Mouse (Mus musculus) heart, embryonic 16.5 days (tissue): Measurements from ENCODE around the gene Map3k11. TPM values are rescaled to one million over a fixed set of nuclear protein-coding genes. Genes with fewer than 3 reads are reported as not detected.

ENCODE experiments used
- ATAC-seq: fragments of 200-750 bp; cut with Nextera tagmentation; replicated peaks from 2 replicates; pipeline ENCODE4 v1.8.0; 2017; ENCODE audit warnings: moderate number of reproducible peaks; ENCODE audit not compliant: insufficient read depth, low FRiP score; ENCODE audit errors: extremely low read depth
- H3K27ac ChIP-seq: fragments of 300-500 bp; sonication (generic); 2 replicates; pipeline ENCODE4 v1.5.1; 2014; ENCODE audit warnings: mild to moderate bottlenecking, low read length, control low read depth, moderate library complexity
- H3K27me3 ChIP-seq: fragments of 300-500 bp; sonication (generic); 2 replicates; pipeline ENCODE4 v1.6.1; 2014; ENCODE audit warnings: low read length, mixed read lengths; ENCODE audit not compliant: control insufficient read depth, insufficient read depth
- H3K36me3 ChIP-seq: fragments of 300-500 bp; sonication (generic); 2 replicates; pipeline ENCODE4 v1.6.1; 2014; ENCODE audit not compliant: control insufficient read depth, insufficient read depth
- H3K4me1 ChIP-seq: fragments of 300-500 bp; sonication (generic); 2 replicates; pipeline ENCODE4 v1.6.1; 2014; ENCODE audit warnings: low read length, mixed read lengths; ENCODE audit not compliant: control insufficient read depth, insufficient read depth
- H3K4me2 ChIP-seq: fragments of 300-500 bp; sonication (generic); 2 replicates; pipeline ENCODE4 v1.6.1; 2014; ENCODE audit warnings: low read depth, mild to moderate bottlenecking, control low read depth, low read length
- H3K4me3 ChIP-seq: fragments of 300-500 bp; sonication (generic); 2 replicates; pipeline ENCODE4 v1.5.1; 2014; ENCODE audit warnings: mild to moderate bottlenecking, control low read depth, low read length
- H3K9ac ChIP-seq: fragments of 300-500 bp; sonication (generic); 2 replicates; pipeline ENCODE4 v1.6.1; 2014; ENCODE audit warnings: low read length, control low read depth
- H3K9me3 ChIP-seq: fragments of 300-500 bp; sonication (generic); replicated peaks from 2 replicates; pipeline ENCODE4 v1.6.1; 2016; ENCODE audit warnings: low read length; ENCODE audit not compliant: control insufficient read depth
- WGBS: fragments of 180-500 bp; shearing (Covaris S2); extraction: QIAGEN DNeasy Blood & Tissue Kit; methylation state at CpG from one replicate; pipeline ENCODE4 v1.1.7; 2014; 5-methylcytosine and 5-hydroxymethylcytosine counted together
- polyA plus RNA-seq: library from polyadenylated mRNA; unstranded; fragments of >200 nt; fragmentation: Nextera tagmentation; extraction: Ambion mirVana; gene quantifications from 2 replicates; pipeline ENCODE4 v1.2.1, GENCODE M21; 2015

Gene Map3k11
- polyA plus RNA-seq, 1 experiment from 2014 or later: 24.4 TPM

DNA sequence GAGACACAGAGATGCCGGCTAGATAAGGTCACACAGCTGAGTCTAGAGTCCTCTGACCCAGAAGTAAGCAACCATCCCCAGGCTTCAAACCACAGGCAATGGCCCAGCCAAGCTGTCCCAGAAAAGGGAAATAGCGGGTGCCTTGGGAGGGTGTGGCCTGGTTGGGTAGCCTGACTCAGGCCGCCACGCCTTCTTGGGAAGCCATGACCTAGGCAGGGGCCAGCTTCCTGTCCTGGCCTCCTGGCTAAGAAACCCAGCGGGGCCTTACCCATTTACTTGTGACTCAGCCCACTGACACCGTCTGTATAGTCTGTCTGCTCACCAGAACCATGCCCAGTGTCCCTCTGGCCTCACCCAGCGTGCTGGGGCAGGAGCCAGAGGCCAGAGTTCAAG lies 36.0 kb downstream of the Map3k11 start:
- Histone ChIP-seq H3K4me1 (peaks cover 35% of the 10 kb centered on the region), H3K27me3 (no peaks in the 10 kb centered on the region), H3K9ac (peak overlapping the region; percentile 93), H3K9me3 (no peaks in the 10 kb centered on the region), H3K4me2 (peak overlapping the region; percentile 97), H3K27ac (peak overlapping the region; percentile 96), H3K4me3 (peak overlapping the region; percentile 84), H3K36me3 (peaks cover 33% of the 10 kb centered on the region)
- 25% methylated on average over 7 of the region's 7 CpGs for WGBS
- ATAC-seq: peak; percentile 23

DNA sequence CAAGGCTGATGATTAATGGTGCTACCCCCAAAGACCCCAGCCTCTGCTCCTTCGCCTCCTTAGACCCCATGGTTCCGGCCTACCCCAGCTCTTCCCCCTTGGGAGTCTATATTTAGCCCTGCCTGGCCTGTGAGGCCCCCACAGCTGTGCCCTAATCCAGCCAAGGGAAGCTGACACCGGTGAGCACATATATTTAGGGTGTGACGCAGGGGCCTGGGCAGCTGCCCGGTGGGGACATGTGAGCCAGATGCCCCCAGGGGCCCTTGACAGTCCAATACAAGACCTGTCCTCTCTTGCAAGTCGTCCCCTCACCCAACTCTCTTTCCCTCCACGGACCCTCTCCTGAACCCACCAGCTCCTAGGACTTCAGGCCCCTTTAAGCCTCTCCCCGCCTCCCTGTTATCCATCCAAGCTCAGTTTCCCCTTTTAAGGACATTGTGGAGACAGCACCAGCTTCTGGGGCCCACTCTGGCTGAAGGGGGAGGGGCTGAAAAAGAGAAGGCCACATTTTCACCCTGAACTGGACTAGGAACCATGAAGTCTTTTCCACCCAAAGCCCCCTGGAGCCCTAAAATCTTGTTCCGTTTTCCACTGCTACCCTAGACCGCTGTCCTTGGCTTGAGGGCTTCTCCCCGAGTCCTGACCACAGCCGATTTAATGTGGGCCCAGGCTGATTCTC lies 36.6 kb downstream of the Map3k11 start:
- Histone ChIP-seq H3K27ac (peak overlapping the region; percentile 96), H3K9me3 (no peaks in the 10 kb centered on the region), H3K9ac (peak overlapping the region; percentile 93), H3K27me3 (no peaks in the 10 kb centered on the region), H3K4me3 (peak overlapping the region; percentile 84), H3K4me2 (peak overlapping the region; percentile 97), H3K4me1 (peaks cover 39% of the 10 kb centered on the region), H3K36me3 (peaks cover 27% of the 10 kb centered on the region)
- ATAC-seq: peak; percentile 86
- 20% methylated on average over 12 of the region's 12 CpGs for WGBS

DNA sequence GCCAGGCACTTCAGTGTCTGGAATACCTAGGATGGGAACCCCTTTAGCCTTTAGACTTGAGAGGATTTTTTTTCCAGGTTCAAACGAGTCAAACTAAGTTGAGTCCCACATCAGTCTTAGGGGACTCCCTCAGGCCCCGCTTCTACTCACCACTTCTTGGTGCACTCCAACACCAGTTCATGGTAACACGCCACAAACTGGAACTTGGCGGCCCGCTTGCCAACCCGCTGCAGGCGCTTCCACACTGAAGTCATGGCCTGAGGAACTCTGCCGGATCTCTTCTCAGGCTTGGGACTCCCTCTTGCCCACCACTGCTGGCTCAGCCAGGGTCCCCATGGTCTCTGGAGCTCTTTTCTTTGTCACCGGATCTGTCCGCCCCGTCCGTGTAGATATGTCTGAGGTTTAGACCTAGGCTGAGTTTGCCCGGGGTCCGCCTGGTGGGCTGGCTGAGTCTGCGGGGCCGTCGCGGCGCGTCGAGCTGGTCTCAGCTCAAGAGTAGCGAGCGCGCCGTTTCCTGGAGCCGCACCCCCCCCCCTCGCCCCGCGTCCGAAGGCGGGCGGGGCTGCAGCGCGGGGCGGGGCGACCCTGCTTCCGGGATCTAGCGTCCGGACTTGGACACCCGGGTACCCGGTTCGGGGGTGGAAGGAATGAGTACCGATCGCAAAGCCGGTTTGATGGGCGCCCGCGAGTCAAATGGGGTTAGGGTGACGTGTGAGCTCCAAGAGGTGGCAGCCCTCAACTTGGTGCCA lies 37.4 kb downstream of the Map3k11 start, which contains the start of gene Ehbp1l1:
Gene Ehbp1l1, minus strand, starts transcription at position 551 of the 749 bp plus-strand sequence.
- H3K4me1 ChIP-seq: peaks cover 43% of the 10 kb centered on the region
- ATAC-seq: peak; percentile 15; the same call in 1 of the 2 replicates

DNA sequence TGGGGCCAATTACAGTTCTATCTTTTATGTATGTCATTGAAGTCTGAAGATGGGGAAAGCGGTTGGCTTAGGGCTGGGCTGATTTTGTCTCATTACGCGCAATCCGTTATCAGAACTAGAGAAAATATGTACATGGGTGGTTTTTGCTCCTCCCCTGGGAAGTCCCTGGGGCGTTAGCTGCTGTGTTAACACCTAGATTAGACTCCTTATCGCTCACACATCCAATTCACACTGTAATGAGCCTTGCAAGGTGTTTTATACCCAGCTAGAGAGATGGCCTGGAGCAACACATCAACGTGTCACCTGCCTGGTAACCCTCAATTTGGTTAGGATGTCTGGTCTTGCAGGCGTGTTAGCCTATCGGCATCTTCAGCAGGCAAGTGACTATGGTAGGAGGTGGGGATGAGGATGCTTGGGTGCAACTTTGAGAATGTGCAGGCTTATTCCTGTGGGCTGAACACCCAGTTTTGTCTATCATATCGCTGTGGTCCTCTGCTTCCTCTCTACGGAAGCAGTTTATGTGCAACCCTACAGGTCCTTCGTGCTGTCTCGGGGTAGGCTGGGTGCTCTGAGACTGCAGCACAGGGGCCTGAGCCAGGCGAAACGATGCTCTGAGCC lies 38.5 kb downstream of the Map3k11 start:
- Histone ChIP-seq H3K9me3 (no peaks in the 10 kb centered on the region), H3K4me1 (peaks cover 46% of the 10 kb centered on the region), H3K27me3 (no peaks in the 10 kb centered on the region), H3K27ac (peak overlapping the region; percentile 92), H3K4me3 (peak overlapping the region; percentile 93), H3K9ac (peak overlapping the region; percentile 51), H3K4me2 (peak overlapping the region; percentile 97), H3K36me3 (peaks cover 12% of the 10 kb centered on the region)
- ATAC-seq: no peak
- 59% methylated on average over 15 of the region's 15 CpGs for WGBS

More for the DNA sequence above, 37.4 kb downstream of the Map3k11 start, which contains the start of gene Ehbp1l1:
- Histone ChIP-seq H3K9ac (peak within 1 kb of the TSS; percentile 93), H3K9me3 (no peaks in the 10 kb centered on the region), H3K36me3 (peaks cover 22% of the 10 kb centered on the region), H3K27me3 (no peaks in the 10 kb centered on the region), H3K4me2 (peak within 1 kb of the TSS; percentile 97), H3K27ac (peak within 1 kb of the TSS; percentile 96), H3K4me3 (peak within 1 kb of the TSS; percentile 93)
- WGBS: 2% methylated on average over 47 of the region's 49 CpGs

DNA sequence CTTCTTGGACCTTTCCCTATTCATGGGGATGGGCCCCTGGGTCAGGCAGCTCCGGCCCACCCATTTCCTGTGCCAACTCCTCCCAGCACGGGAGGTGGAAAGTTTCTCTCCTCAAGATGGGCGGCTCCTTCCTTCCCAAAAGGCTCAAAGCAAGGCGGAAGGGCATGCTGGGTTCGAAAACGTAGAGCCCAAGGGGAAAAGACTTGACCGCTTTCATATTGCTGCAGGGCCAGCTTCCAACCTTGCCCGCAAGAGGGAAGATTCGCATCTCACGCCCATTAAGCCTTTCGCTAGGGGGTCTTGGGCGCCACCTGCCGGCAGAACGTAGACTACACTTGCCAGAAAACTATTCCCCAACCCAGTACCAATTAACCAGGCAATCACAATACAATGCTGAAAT lies 39.2 kb downstream of the Map3k11 start:
- peak overlapping the region; percentile 98 for H3K9ac ChIP-seq
- no peaks in the 10 kb centered on the region for H3K27me3 ChIP-seq
- H3K4me2 ChIP-seq: peak overlapping the region; percentile 97
- H3K9me3 ChIP-seq: no peaks in the 10 kb centered on the region
- peaks cover 46% of the 10 kb centered on the region for H3K4me1 ChIP-seq
- ATAC-seq: no peak
- peak overlapping the region; percentile 93 for H3K4me3 ChIP-seq
- peaks cover 8% of the 10 kb centered on the region for H3K36me3 ChIP-seq
- peak overlapping the region; percentile 92 for H3K27ac ChIP-seq
- WGBS: 3% methylated on average over 14 of the region's 14 CpGs

DNA sequence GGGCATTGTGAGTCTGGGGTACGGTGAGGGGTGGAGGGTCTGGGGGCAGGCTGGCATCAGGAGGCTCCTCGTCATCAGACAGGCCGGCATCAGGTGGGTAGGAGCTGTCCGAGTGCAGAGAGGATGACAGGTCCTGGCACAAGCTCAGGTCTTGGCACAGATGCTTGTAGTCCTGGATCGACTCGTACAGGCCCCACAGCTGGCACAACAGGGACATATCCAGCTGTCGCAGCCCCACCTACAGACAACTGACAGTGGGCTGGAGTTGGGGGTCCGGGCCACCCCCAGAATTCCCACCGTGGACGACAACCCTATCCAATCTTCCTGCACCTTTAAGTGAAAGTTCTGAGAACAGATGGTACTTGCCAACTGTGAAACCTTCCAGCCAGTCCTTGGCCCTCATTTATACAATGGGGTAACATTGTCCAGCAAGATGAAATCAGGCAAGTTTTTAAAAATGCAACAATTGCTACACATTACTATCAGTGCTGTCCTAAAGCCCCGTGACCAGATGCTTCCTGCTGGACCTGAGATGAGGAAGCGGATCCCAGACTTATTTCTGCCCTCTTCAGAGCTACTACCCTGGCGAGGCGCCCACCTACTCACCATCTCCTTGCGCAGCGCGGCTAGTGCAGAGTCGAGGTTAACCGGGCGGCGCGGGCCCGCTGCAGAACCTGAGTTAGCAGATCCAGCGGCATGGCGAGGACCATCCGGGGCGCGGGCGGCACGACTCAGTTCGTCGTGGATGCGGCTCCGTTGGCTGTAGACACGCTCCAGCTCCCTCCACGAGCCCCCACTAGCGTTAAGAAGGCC lies 40.3 kb downstream of the Map3k11 start:
- H3K27ac ChIP-seq: peak overlapping the region; percentile 92
- peaks cover 3% of the 10 kb centered on the region; the same call in 1 of the 2 replicates for H3K36me3 ChIP-seq
- 5% methylated on average over 37 of the region's 37 CpGs for WGBS
- H3K4me1 ChIP-seq: peaks cover 41% of the 10 kb centered on the region
- H3K4me2 ChIP-seq: peak overlapping the region; percentile 97
- H3K9ac ChIP-seq: peak overlapping the region; percentile 98
- no peak; the same call in 1 of the 2 replicates for ATAC-seq
- H3K9me3 ChIP-seq: no peaks in the 10 kb centered on the region
- no peaks in the 10 kb centered on the region for H3K27me3 ChIP-seq
- peak overlapping the region; percentile 93 for H3K4me3 ChIP-seq

DNA sequence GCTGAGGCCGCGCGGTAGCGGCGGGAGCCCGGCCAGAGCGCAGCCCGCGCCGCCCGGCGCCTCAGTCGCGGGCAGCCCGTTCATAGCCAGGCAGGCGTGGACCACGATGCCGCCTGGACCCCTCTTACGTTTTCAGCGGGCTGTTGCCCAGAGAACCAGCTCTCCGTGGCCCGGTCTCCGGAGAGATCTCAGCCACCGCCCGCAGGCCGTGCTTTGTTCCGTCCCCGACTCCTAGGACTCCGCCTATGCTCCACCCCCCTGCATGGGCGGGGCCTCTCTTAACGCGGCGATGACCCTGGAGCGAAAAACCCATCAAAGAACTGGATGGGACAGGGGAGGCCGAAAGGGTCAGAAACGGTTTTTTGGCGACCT lies 40.9 kb downstream of the Map3k11 start, which contains the start of gene Fam89b:
Gene Fam89b, minus strand, starts transcription at position 210 of the 372 bp plus-strand sequence.
- under 1% methylated on average over 37 of the region's 37 CpGs for WGBS
- H3K4me1 ChIP-seq: peaks cover 35% of the 10 kb centered on the region
- peak; percentile 64 for ATAC-seq
- H3K9me3 ChIP-seq: no peaks in the 10 kb centered on the region
- H3K4me3 ChIP-seq: peak within 1 kb of the TSS; percentile 93
- peak within 1 kb of the TSS; percentile 92 for H3K27ac ChIP-seq
- peak within 1 kb of the TSS; percentile 97 for H3K4me2 ChIP-seq
- no peaks in the 10 kb centered on the region for H3K27me3 ChIP-seq
- peak within 1 kb of the TSS; percentile 98 for H3K9ac ChIP-seq
- peaks cover 3% of the 10 kb centered on the region; the same call in 1 of the 2 replicates for H3K36me3 ChIP-seq
